Mouse (Mus musculus) liver, embryonic 12.5 days (tissue): ENCODE data around the gene Nfkbia. TPM values are rescaled to one million over a fixed set of nuclear protein-coding genes. Genes with fewer than 3 reads are reported as not detected.

Source experiments
- ATAC-seq: fragments of 200-750 bp; cut with Nextera tagmentation; 2 replicates; pipeline ENCODE4 v1.8.0; 2017; ENCODE audit warnings: moderate number of reproducible peaks, mild to moderate bottlenecking, moderate library complexity
- H3K27ac ChIP-seq: fragments of 300-500 bp; sonication (generic); 2 replicates; pipeline ENCODE4 v1.5.1; 2016; ENCODE audit warnings: mild to moderate bottlenecking
- H3K27me3 ChIP-seq: fragments of 300-500 bp; sonication (generic); replicated peaks from 2 replicates; pipeline ENCODE4 v1.6.1; 2016; ENCODE audit warnings: mild to moderate bottlenecking, moderate library complexity
- H3K36me3 ChIP-seq: fragments of 300-500 bp; sonication (generic); 2 replicates; pipeline ENCODE4 v1.6.1; 2016; ENCODE audit warnings: mild to moderate bottlenecking, moderate library complexity
- H3K4me1 ChIP-seq: fragments of 300-500 bp; sonication (generic); 2 replicates; pipeline ENCODE4 v1.6.1; 2016
- H3K4me2 ChIP-seq: fragments of 300-500 bp; sonication (generic); 2 replicates; pipeline ENCODE4 v1.6.1; 2016; ENCODE audit warnings: mild to moderate bottlenecking, moderate library complexity
- H3K4me3 ChIP-seq: fragments of 300-500 bp; sonication (generic); 2 replicates; pipeline ENCODE4 v1.5.1; 2016; ENCODE audit warnings: mild to moderate bottlenecking, moderate library complexity
- H3K9ac ChIP-seq: fragments of 300-500 bp; sonication (generic); 2 replicates; pipeline ENCODE4 v1.6.1; 2016; ENCODE audit warnings: mild to moderate bottlenecking, moderate library complexity
- H3K9me3 ChIP-seq: fragments of 300-500 bp; sonication (generic); replicated peaks from 2 replicates; pipeline ENCODE4 v1.6.1; 2016; ENCODE audit warnings: mild to moderate bottlenecking, moderate library complexity
- WGBS: fragments of 180-500 bp; shearing (Covaris S2); methylation state at CpG from one replicate; pipeline ENCODE4 v1.1.7; 2016; ENCODE audit not compliant: insufficient replicate concordance; 5-methylcytosine and 5-hydroxymethylcytosine counted together
- polyA plus RNA-seq: library from polyadenylated mRNA; unstranded; fragments of >200 nt; fragmentation: Nextera tagmentation; extraction: Ambion mirVana; gene quantifications from 2 replicates; pipeline ENCODE4 v1.2.1, GENCODE M21; 2016

Nfkbia gene
- 14.5 and 15.7 TPM in 2 replicates for polyA plus RNA-seq

- Histone ChIP-seq H3K27ac (peak within 1 kb of the TSS; percentile 96), H3K36me3 (peaks cover 30% of the 10 kb centered on the region), H3K4me2 (peak within 1 kb of the TSS; percentile 96), H3K4me1 (peaks cover 38% of the 10 kb centered on the region), H3K9ac (peak within 1 kb of the TSS; percentile 92), H3K4me3 (peak within 1 kb of the TSS; percentile 88), H3K9me3 (no peaks in the 10 kb centered on the region), H3K27me3 (no peaks in the 10 kb centered on the region)
- ATAC-seq, result peak; percentile 79
- WGBS, result under 1% methylated on average over 47 of the region's 58 CpGs
Observed at GRCm38 (mm10) chr12:55492184-55492898, at the start of gene Nfkbia. Gene Nfkbia, minus strand, starts transcription at chr12:55492647.

- Histone ChIP-seq H3K9ac (no peak overlapping the region), H3K4me3 (no peak overlapping the region), H3K4me2 (no peak overlapping the region), H3K36me3 (no peaks in the 10 kb centered on the region), H3K9me3 (no peaks in the 10 kb centered on the region), H3K27ac (no peak overlapping the region), H3K4me1 (no peaks in the 10 kb centered on the region), H3K27me3 (peaks cover 35% of the 10 kb centered on the region)
- WGBS, result 64% methylated on average over 8 of the region's 8 CpGs
- no peak for ATAC-seq
Observed at GRCm38 (mm10) chr12:55539157-55539556, 46.7 kb upstream of the Nfkbia start.

- Histone ChIP-seq H3K27ac (no peak overlapping the region), H3K9me3 (no peaks in the 10 kb centered on the region), H3K36me3 (no peaks in the 10 kb centered on the region), H3K4me1 (no peaks in the 10 kb centered on the region), H3K27me3 (peaks cover 35% of the 10 kb centered on the region), H3K4me2 (no peak overlapping the region), H3K9ac (no peak overlapping the region), H3K4me3 (no peak overlapping the region)
- peak; percentile 37; the same call in 1 of the 2 replicates for ATAC-seq
- WGBS, result 90% methylated on average over 1 of the region's 1 CpGs
Observed at GRCm38 (mm10) chr12:55538328-55538971, 46.0 kb upstream of the Nfkbia start.

- H3K27ac ChIP-seq, result no peak overlapping the region
- no peak for ATAC-seq
- no peak overlapping the region for H3K9ac ChIP-seq
- no peaks in the 10 kb centered on the region for H3K36me3 ChIP-seq
- H3K4me3 ChIP-seq, result no peak overlapping the region
- H3K27me3 ChIP-seq, result peaks cover 35% of the 10 kb centered on the region
- H3K4me1 ChIP-seq, result no peaks in the 10 kb centered on the region
- no peak overlapping the region for H3K4me2 ChIP-seq
- 67% methylated on average over 7 of the region's 7 CpGs for WGBS
- H3K9me3 ChIP-seq, result no peaks in the 10 kb centered on the region
Observed at GRCm38 (mm10) chr12:55537742-55538141, 45.3 kb upstream of the Nfkbia start.

- 13% methylated on average over 14 of the region's 14 CpGs for WGBS
- Histone ChIP-seq H3K4me3 (no peak overlapping the region), H3K4me1 (no peaks in the 10 kb centered on the region), H3K4me2 (no peak overlapping the region), H3K36me3 (no peaks in the 10 kb centered on the region), H3K27me3 (peaks cover 35% of the 10 kb centered on the region), H3K9me3 (no peaks in the 10 kb centered on the region), H3K9ac (no peak overlapping the region), H3K27ac (no peak overlapping the region)
- no peak for ATAC-seq
Observed at GRCm38 (mm10) chr12:55536537-55537135, 44.2 kb upstream of the Nfkbia start.

- H3K9me3 ChIP-seq, result no peaks in the 10 kb centered on the region
- H3K36me3 ChIP-seq, result no peaks in the 10 kb centered on the region
- no peak overlapping the region for H3K4me2 ChIP-seq
- H3K9ac ChIP-seq, result no peak overlapping the region
- H3K27ac ChIP-seq, result no peak overlapping the region
- WGBS, result 59% methylated on average over 15 of the region's 15 CpGs
- H3K4me3 ChIP-seq, result no peak overlapping the region
- no peaks in the 10 kb centered on the region for H3K4me1 ChIP-seq
- H3K27me3 ChIP-seq, result no peaks in the 10 kb centered on the region
- ATAC-seq, result no peak
Observed at GRCm38 (mm10) chr12:55526983-55527752, 34.7 kb upstream of the Nfkbia start.

GRCm38 (mm10) chr12:55518061-55518738, 25.8 kb upstream of the Nfkbia start:
- Histone ChIP-seq H3K27ac (no peak overlapping the region), H3K9me3 (no peaks in the 10 kb centered on the region), H3K9ac (no peak overlapping the region), H3K4me1 (no peaks in the 10 kb centered on the region), H3K36me3 (no peaks in the 10 kb centered on the region), H3K4me2 (no peak overlapping the region), H3K27me3 (0 out of 2 replicates have a peak, but pooled peaks cover 5% of the 10 kb centered on the region), H3K4me3 (no peak overlapping the region)
- no peak for ATAC-seq
- 49% methylated on average over 15 of the region's 15 CpGs for WGBS

- Histone ChIP-seq H3K4me1 (no peaks in the 10 kb centered on the region), H3K36me3 (no peaks in the 10 kb centered on the region), H3K27me3 (peaks cover 11% of the 10 kb centered on the region; the same call in 1 of the 2 replicates), H3K4me3 (no peak overlapping the region), H3K9me3 (no peaks in the 10 kb centered on the region), H3K9ac (no peak overlapping the region), H3K4me2 (no peak overlapping the region), H3K27ac (no peak overlapping the region)
- no peak for ATAC-seq
- 79% methylated on average over 5 of the region's 5 CpGs for WGBS
Observed at GRCm38 (mm10) chr12:55508817-55509216, 16.4 kb upstream of the Nfkbia start.

- no peak overlapping the region for H3K27ac ChIP-seq
- no peak overlapping the region for H3K4me2 ChIP-seq
- no peaks in the 10 kb centered on the region for H3K36me3 ChIP-seq
- ATAC-seq, result no peak
- no peak overlapping the region for H3K9ac ChIP-seq
- no peaks in the 10 kb centered on the region for H3K4me1 ChIP-seq
- 73% methylated on average over 17 of the region's 17 CpGs for WGBS
- no peaks in the 10 kb centered on the region for H3K9me3 ChIP-seq
- peaks cover 15% of the 10 kb centered on the region for H3K27me3 ChIP-seq
- H3K4me3 ChIP-seq, result no peak overlapping the region
Observed at GRCm38 (mm10) chr12:55507332-55507935, 15.0 kb upstream of the Nfkbia start.

- Histone ChIP-seq H3K4me1 (no peaks in the 10 kb centered on the region), H3K4me2 (no peak overlapping the region), H3K4me3 (no peak overlapping the region), H3K9ac (no peak overlapping the region), H3K27ac (no peak overlapping the region), H3K9me3 (no peaks in the 10 kb centered on the region), H3K36me3 (no peaks in the 10 kb centered on the region), H3K27me3 (peaks cover 28% of the 10 kb centered on the region)
- no peak for ATAC-seq
- WGBS, result under 1% methylated on average over 6 of the region's 6 CpGs
Observed at GRCm38 (mm10) chr12:55506029-55506330, 13.5 kb upstream of the Nfkbia start.

GRCm38 (mm10) chr12:55505314-55506028, 13.0 kb upstream of the Nfkbia start:
- Histone ChIP-seq H3K36me3 (no peaks in the 10 kb centered on the region), H3K4me3 (no peak overlapping the region), H3K4me2 (no peak overlapping the region), H3K27me3 (peaks cover 30% of the 10 kb centered on the region), H3K9ac (no peak overlapping the region), H3K27ac (no peak overlapping the region), H3K9me3 (no peaks in the 10 kb centered on the region), H3K4me1 (no peaks in the 10 kb centered on the region)
- WGBS, result 55% methylated on average over 7 of the region's 7 CpGs
- ATAC-seq, result no peak
